Mouse (Mus musculus) neural tube, embryonic 13.5 days (tissue): Measurements from ENCODE around the gene Defa20. TPM values are rescaled to one million over a fixed set of nuclear protein-coding genes. Genes with fewer than 3 reads are reported as not detected.
"Not testable (repeated sequence)": the region's sequence is repeated elsewhere in the genome, so short reads cannot be mapped to it uniquely, and the experiment has no call there.

Experiments used
- ATAC-seq: fragments of 200-750 bp; cut with Nextera tagmentation; 2 replicates; pipeline ENCODE4 v1.8.0; 2017; ENCODE audit warnings: low read depth, mild to moderate bottlenecking, moderate TSS enrichment, moderate library complexity
- H3K27ac ChIP-seq: fragments of 300-500 bp; sonication (generic); replicated peaks from 2 replicates; pipeline ENCODE4 v1.5.1; 2015; ENCODE audit warnings: moderate library complexity, mild to moderate bottlenecking, inconsistent platforms
- H3K27me3 ChIP-seq: fragments of 300-500 bp; sonication (generic); 2 replicates; pipeline ENCODE4 v1.6.1; 2015; ENCODE audit warnings: mild to moderate bottlenecking, inconsistent platforms
- H3K36me3 ChIP-seq: fragments of 300-500 bp; sonication (generic); 2 replicates; pipeline ENCODE4 v1.6.1; 2015; ENCODE audit warnings: mild to moderate bottlenecking, inconsistent platforms
- H3K4me1 ChIP-seq: fragments of 300-500 bp; sonication (generic); replicated peaks from 2 replicates; pipeline ENCODE4 v1.6.1; 2015; ENCODE audit warnings: inconsistent platforms
- H3K4me2 ChIP-seq: fragments of 300-500 bp; sonication (generic); 2 replicates; pipeline ENCODE4 v1.6.1; 2015; ENCODE audit warnings: inconsistent platforms, mild to moderate bottlenecking, moderate library complexity
- H3K4me3 ChIP-seq: fragments of 300-500 bp; sonication (generic); 2 replicates; pipeline ENCODE4 v1.5.1; 2015; ENCODE audit warnings: mild to moderate bottlenecking, inconsistent platforms
- H3K9ac ChIP-seq: fragments of 300-500 bp; sonication (generic); 2 replicates; pipeline ENCODE4 v1.6.1; 2015; ENCODE audit warnings: moderate library complexity, mild to moderate bottlenecking, inconsistent platforms
- H3K9me3 ChIP-seq: fragments of 300-500 bp; sonication (generic); 2 replicates; pipeline ENCODE4 v1.6.1; 2016; ENCODE audit warnings: inconsistent platforms
- WGBS: fragments of 180-500 bp; shearing (Covaris S2); methylation state at CpG from one replicate; pipeline ENCODE4 v1.1.7; 2015; 5-methylcytosine and 5-hydroxymethylcytosine counted together
- polyA plus RNA-seq: library from polyadenylated mRNA; unstranded; fragments of >200 nt; fragmentation: Nextera tagmentation; extraction: Ambion mirVana; gene quantifications from 2 replicates; pipeline ENCODE4 v1.2.1, GENCODE M21; 2015

Gene Defa20
- not detected in 2 replicates for polyA plus RNA-seq

- H3K4me3 ChIP-seq: not testable (repeated sequence)
Observed at GRCm38 (mm10) chr8:21508958-21509357, at the start of gene Defa20. Gene Defa20 (plus strand): TSS chr8:21509258.

DNA sequence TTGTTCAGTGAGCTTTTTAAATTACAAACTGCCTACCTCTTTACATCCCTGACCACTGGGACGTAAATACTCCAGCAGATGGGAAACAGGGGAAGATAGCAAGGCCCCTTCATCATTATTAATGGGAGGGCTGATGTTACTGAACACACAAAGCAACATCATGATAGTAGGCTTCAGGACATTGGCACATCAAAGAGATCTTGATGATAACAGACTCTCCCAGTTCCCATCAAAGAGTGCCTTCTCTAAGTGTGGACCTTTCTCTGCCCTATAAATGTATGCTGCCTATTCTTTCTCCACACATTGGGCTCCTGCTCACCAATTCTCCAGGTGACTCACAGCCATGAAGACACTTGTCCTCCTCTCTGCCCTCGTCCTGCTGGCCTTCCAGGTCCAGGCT lies 19.7 kb downstream of the Defa20 start, which contains the start of gene Defa32:
Gene Defa32 (plus strand): TSS at position 301 of the 400 bp plus-strand sequence.
- not testable (repeated sequence) for H3K9me3 ChIP-seq, H3K27ac ChIP-seq, ATAC-seq, H3K9ac ChIP-seq, H3K4me3 ChIP-seq, H3K27me3 ChIP-seq, H3K4me2 ChIP-seq, H3K36me3 ChIP-seq, H3K4me1 ChIP-seq
- WGBS: no CpG with 5 or more reads among the region's 2 CpGs

More at GRCm38 (mm10) chr8:21508958-21509357, at the start of gene Defa20:
- not testable (repeated sequence) for H3K9ac ChIP-seq, H3K4me1 ChIP-seq, H3K36me3 ChIP-seq, H3K4me2 ChIP-seq, H3K9me3 ChIP-seq, H3K27ac ChIP-seq, ATAC-seq, H3K27me3 ChIP-seq
- no CpG with 5 or more reads among the region's 2 CpGs for WGBS

Other genes starting within 250 kb of the Defa20 start
- not detected in 2 replicates for gene Defa27, start 193.7 kb upstream of the Defa20 start, polyA plus RNA-seq
- not detected in 2 replicates for gene Defa29, start 182.2 kb upstream of the Defa20 start, polyA plus RNA-seq
- gene Defa2, start 130.7 kb upstream of the Defa20 start, polyA plus RNA-seq: not detected in 2 replicates
- not detected in 2 replicates for gene Defa33, start 117.4 kb upstream of the Defa20 start, polyA plus RNA-seq
- not detected in 2 replicates for gene Defa36, start 81.8 kb upstream of the Defa20 start, polyA plus RNA-seq
- gene Gm7849, start 52.7 kb upstream of the Defa20 start, polyA plus RNA-seq: not detected in 2 replicates
- not detected in 2 replicates for gene Defa32, start 19.8 kb downstream of the Defa20 start, polyA plus RNA-seq
- not detected in 2 replicates for gene Defa37, start 56.1 kb downstream of the Defa20 start, polyA plus RNA-seq
- gene Defa28, start 73.7 kb downstream of the Defa20 start, polyA plus RNA-seq: not detected in 2 replicates
- not detected in 2 replicates for gene Gm7861, start 85.2 kb downstream of the Defa20 start, polyA plus RNA-seq
- gene Defa26, start 108.9 kb downstream of the Defa20 start, polyA plus RNA-seq: not detected in 2 replicates
- gene Defa17, start 146.5 kb downstream of the Defa20 start, polyA plus RNA-seq: not detected in 2 replicates
- gene Defa34, start 156.5 kb downstream of the Defa20 start, polyA plus RNA-seq: not detected in 2 replicates
- not detected in 2 replicates for gene AY761184, start 194.4 kb downstream of the Defa20 start, polyA plus RNA-seq
- gene Defa24, start 225.2 kb downstream of the Defa20 start, polyA plus RNA-seq: not detected in 2 replicates